Mouse (Mus musculus) E14TG2a.4 (cell line): Measurements from ENCODE around the gene Canx.
A peak's percentile ranks its signal among the peaks of the same experiment; 100 is the strongest.

Experiments used
- H3K27me3 ChIP-seq: 2 replicates; pipeline ENCODE4 v1.6.1; 2014; ENCODE audit warnings: low read length, control low read depth; ENCODE audit not compliant: insufficient read depth
- H3K36me3 ChIP-seq: 2 replicates; pipeline ENCODE4 v1.6.1; 2014; ENCODE audit warnings: low read length, control low read depth; ENCODE audit not compliant: insufficient read depth
- H3K4me1 ChIP-seq: replicated peaks from 2 replicates; pipeline ENCODE4 v1.6.1; 2014; ENCODE audit warnings: low read depth, low read length, control low read depth
- H3K4me3 ChIP-seq: replicated peaks from 2 replicates; pipeline ENCODE4 v1.5.1; 2014; ENCODE audit warnings: mild to moderate bottlenecking, low read length
- H3K9me3 ChIP-seq: 2 replicates; pipeline ENCODE4 v1.6.1; 2014; ENCODE audit warnings: low read length, control low read depth
- CTCF ChIP-seq: conservative IDR thresholded peaks from 2 replicates; pipeline ENCODE4 v1.5.1; 2014; ENCODE audit warnings: low read length
- NANOG ChIP-seq: IDR thresholded peaks from 2 replicates; pipeline ENCODE4 v1.6.1; 2014; ENCODE audit warnings: borderline replicate concordance, low read length, mixed read lengths
- POU5F1 ChIP-seq: IDR thresholded peaks from 2 replicates; pipeline ENCODE4 v1.6.1; 2014; ENCODE audit warnings: low read length, borderline replicate concordance

Gene Canx

GRCm38 (mm10) chr11:50277025-50277424 is 48.4 kb downstream of the Canx start:
- Histone ChIP-seq H3K36me3 (peaks cover 46% of the 10 kb centered on the region), H3K9me3 (no peaks in the 10 kb centered on the region), H3K4me1 (peaks cover 63% of the 10 kb centered on the region), H3K4me3 (no peak overlapping the region), H3K27me3 (no peaks in the 10 kb centered on the region)
- TF ChIP-seq CTCF = no peak
- no peak for TF ChIP-seq NANOG
- no peak for TF ChIP-seq POU5F1

- no peak for TF ChIP-seq NANOG
- TF ChIP-seq CTCF = no peak
- no peak for TF ChIP-seq POU5F1
- peaks cover 36% of the 10 kb centered on the region for H3K36me3 ChIP-seq
- H3K27me3 ChIP-seq = no peaks in the 10 kb centered on the region
- H3K9me3 ChIP-seq = no peaks in the 10 kb centered on the region
- no peak overlapping the region for H3K4me3 ChIP-seq
- peaks cover 58% of the 10 kb centered on the region for H3K4me1 ChIP-seq
These were observed 49.8 kb downstream of the Canx start for GRCm38 (mm10) chr11:50275568-50276151.

GRCm38 (mm10) chr11:50275077-50275476 is 50.4 kb downstream of the Canx start:
- H3K9me3 ChIP-seq = no peaks in the 10 kb centered on the region

GRCm38 (mm10) chr11:50272819-50273218 is 52.7 kb downstream of the Canx start:
- Histone ChIP-seq H3K36me3 (peaks cover 36% of the 10 kb centered on the region), H3K9me3 (no peaks in the 10 kb centered on the region), H3K4me3 (no peak overlapping the region), H3K4me1 (peaks cover 34% of the 10 kb centered on the region), H3K27me3 (no peaks in the 10 kb centered on the region)
- TF ChIP-seq NANOG (no peak), CTCF (no peak), POU5F1 (no peak)

More at GRCm38 (mm10) chr11:50275077-50275476, 50.4 kb downstream of the Canx start:
- no peak for TF ChIP-seq CTCF
- no peak for TF ChIP-seq POU5F1
- no peak for TF ChIP-seq NANOG
- peaks cover 52% of the 10 kb centered on the region for H3K4me1 ChIP-seq
- peaks cover 35% of the 10 kb centered on the region for H3K36me3 ChIP-seq
- H3K27me3 ChIP-seq = no peaks in the 10 kb centered on the region
- H3K4me3 ChIP-seq = no peak overlapping the region

GRCm38 (mm10) chr11:50269885-50270284 is 55.6 kb downstream of the Canx start:
- Histone ChIP-seq H3K36me3 (peaks cover 51% of the 10 kb centered on the region), H3K4me1 (peaks cover 42% of the 10 kb centered on the region), H3K4me3 (no peak overlapping the region), H3K9me3 (no peaks in the 10 kb centered on the region), H3K27me3 (no peaks in the 10 kb centered on the region)
- TF ChIP-seq NANOG (no peak), CTCF (no peak), POU5F1 (no peak)

GRCm38 (mm10) chr11:50269163-50269562 is 56.3 kb downstream of the Canx start:
- no peaks in the 10 kb centered on the region for H3K27me3 ChIP-seq
- peaks cover 40% of the 10 kb centered on the region for H3K4me1 ChIP-seq
- TF ChIP-seq POU5F1 = no peak
- peak; percentile 81 for TF ChIP-seq CTCF
- no peak for TF ChIP-seq NANOG
- H3K4me3 ChIP-seq = no peak overlapping the region
- H3K9me3 ChIP-seq = no peaks in the 10 kb centered on the region
- H3K36me3 ChIP-seq = peaks cover 53% of the 10 kb centered on the region

- Histone ChIP-seq H3K36me3 (peaks cover 64% of the 10 kb centered on the region), H3K4me3 (no peak overlapping the region; the same call in 1 of the 2 replicates), H3K9me3 (no peaks in the 10 kb centered on the region), H3K27me3 (no peaks in the 10 kb centered on the region), H3K4me1 (peaks cover 39% of the 10 kb centered on the region)
- no peak for TF ChIP-seq CTCF
- TF ChIP-seq NANOG = no peak
- no peak for TF ChIP-seq POU5F1
These were observed 58.5 kb downstream of the Canx start for GRCm38 (mm10) chr11:50266997-50267396.

- no peaks in the 10 kb centered on the region for H3K27me3 ChIP-seq
- peaks cover 42% of the 10 kb centered on the region for H3K4me1 ChIP-seq
- TF ChIP-seq POU5F1 (no peak), NANOG (no peak), CTCF (no peak)
- no peaks in the 10 kb centered on the region for H3K9me3 ChIP-seq
- peaks cover 74% of the 10 kb centered on the region for H3K36me3 ChIP-seq
- H3K4me3 ChIP-seq = peak overlapping the region; percentile 26; the same call in 1 of the 2 replicates
These were observed 59.5 kb downstream of the Canx start for GRCm38 (mm10) chr11:50265931-50266330.

- no peaks in the 10 kb centered on the region for H3K27me3 ChIP-seq
- peaks cover 61% of the 10 kb centered on the region for H3K4me1 ChIP-seq
- H3K4me3 ChIP-seq = no peak overlapping the region
- H3K9me3 ChIP-seq = no peaks in the 10 kb centered on the region
- peaks cover 96% of the 10 kb centered on the region for H3K36me3 ChIP-seq
- no peak for TF ChIP-seq NANOG
- TF ChIP-seq CTCF = no peak
- no peak for TF ChIP-seq POU5F1
These were observed 62.3 kb downstream of the Canx start for GRCm38 (mm10) chr11:50263198-50263597.
